In the genomic region with DNA sequence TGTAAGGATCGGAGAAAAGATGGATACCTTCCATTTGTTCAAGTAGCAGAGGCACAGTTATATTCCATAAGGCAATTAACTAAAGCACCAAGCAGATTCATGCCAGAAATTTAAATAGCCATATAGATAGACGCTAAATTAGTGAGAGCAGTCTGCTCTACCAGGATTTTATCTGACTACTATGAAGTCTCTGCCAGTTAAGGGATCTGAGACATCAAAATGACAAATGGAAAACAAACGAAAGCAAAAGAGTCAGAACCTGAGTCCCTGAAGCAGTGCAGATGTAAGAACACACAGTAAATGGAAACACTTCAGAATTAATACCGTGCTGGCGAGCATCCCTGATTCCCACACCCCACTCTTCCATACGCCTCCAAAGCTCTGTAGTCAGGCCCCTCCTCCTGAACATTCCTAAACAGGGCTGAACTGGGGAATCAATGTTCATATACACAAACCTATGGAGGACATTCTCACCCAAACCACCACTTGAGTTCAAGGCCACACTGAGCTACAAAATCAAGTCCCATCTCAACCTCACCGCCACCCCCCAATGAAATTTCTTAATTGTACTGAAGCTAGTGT, we compare ENCODE assay signal across 23 mouse cellular contexts. TPM values are rescaled to one million over a fixed set of nuclear protein-coding genes. Genes with fewer than 3 reads are reported as not detected.
A peak's percentile ranks its signal among the peaks of the same experiment; 100 is the strongest.
DNase-seq lines count a peak whose midpoint lies in the region; ATAC-seq and TF ChIP-seq lines count a peak whose summit lies in the region.
"Had no signal": no experiment of that assay in that cellular context is flagged by ENCODE, and none has a peak within 500 bp of the region (broad histone marks: within the 10 kb centered on the region; RNA-seq: fewer than 3 reads in every experiment).

No protein-coding gene starts in this region.

- no peak overlapping the region for H3K27ac ChIP-seq in forebrain, embryonic 14.5 days (ENCODE audit: low read depth, low read length)
- H3K27ac ChIP-seq in forebrain, embryonic 13.5 days = no peak overlapping the region
- H3K27ac ChIP-seq in stomach, embryonic 14.5 days (ENCODE audit: low read length) = no peak overlapping the region
- no peak overlapping the region for H3K27ac ChIP-seq in stomach, postnatal 0 days (replicated peaks)
- no peak overlapping the region for H3K27ac ChIP-seq in hindbrain, embryonic 12.5 days
- H3K27ac ChIP-seq: embryonic facial prominence, embryonic 12.5 days; hindbrain, postnatal 0 days; kidney, postnatal 0 days; neural tube, embryonic 13.5 days had no signal

- no peaks in the 10 kb centered on the region for H3K36me3 ChIP-seq in forebrain, embryonic 14.5 days (ENCODE audit: control insufficient read depth, insufficient read depth, low read length)
- H3K36me3 ChIP-seq in forebrain, embryonic 13.5 days (ENCODE audit: poor library complexity, severe bottlenecking) = no peaks in the 10 kb centered on the region
- H3K36me3 ChIP-seq in stomach, embryonic 14.5 days (ENCODE audit: control insufficient read depth, insufficient read depth, low read length) = no peaks in the 10 kb centered on the region
- no peaks in the 10 kb centered on the region for H3K36me3 ChIP-seq in stomach, postnatal 0 days (ENCODE audit: control insufficient read depth, insufficient read depth, low read length)
- H3K36me3 ChIP-seq in hindbrain, embryonic 12.5 days = no peaks in the 10 kb centered on the region
- H3K36me3 ChIP-seq: embryonic facial prominence, embryonic 12.5 days; neural tube, embryonic 13.5 days had no signal

- peak; percentile 54 for DNase-seq in forebrain, embryonic 14.5 days (ENCODE audit: low spot score)
- DNase-seq in stomach, postnatal 0 days (ENCODE audit: low spot score) = no peak
- DNase-seq in right cerebral cortex, adult 18-20 months = no peak
- no peak for DNase-seq in retina, postnatal 1 day
- DNase-seq: adrenal gland, postnatal 10 days; cerebellum, adult 18-20 months; heart, postnatal 4 days; kidney, adult 11 months; layer of hippocampus, postnatal 36 days had no signal

- no peak for TF ChIP-seq CTCF in stomach, postnatal 0 days (IDR thresholded peaks at IDR 0.05; ENCODE audit: low read depth)

- no peak for TF ChIP-seq EP300 in stomach, postnatal 0 days (optimal IDR thresholded peaks at IDR 0.05)

- no peaks in the 10 kb centered on the region for H3K9me3 ChIP-seq in forebrain, embryonic 14.5 days (replicated peaks; ENCODE audit: control insufficient read depth, low read length)
- no peaks in the 10 kb centered on the region for H3K9me3 ChIP-seq in forebrain, embryonic 13.5 days (replicated peaks)
- no peaks in the 10 kb centered on the region for H3K9me3 ChIP-seq in stomach, embryonic 14.5 days (ENCODE audit: control insufficient read depth, low read depth, low read length)
- no peaks in the 10 kb centered on the region for H3K9me3 ChIP-seq in stomach, postnatal 0 days (ENCODE audit: control insufficient read depth, low read length)
- no peaks in the 10 kb centered on the region for H3K9me3 ChIP-seq in hindbrain, embryonic 12.5 days (replicated peaks)
- H3K9me3 ChIP-seq: embryonic facial prominence, embryonic 12.5 days; neural tube, embryonic 13.5 days had no signal

- H3K27me3 ChIP-seq in forebrain, embryonic 14.5 days (replicated peaks; ENCODE audit: control insufficient read depth, insufficient read depth, low read length) = no peaks in the 10 kb centered on the region
- H3K27me3 ChIP-seq in forebrain, embryonic 13.5 days = no peaks in the 10 kb centered on the region
- H3K27me3 ChIP-seq in stomach, embryonic 14.5 days (ENCODE audit: control insufficient read depth, insufficient read depth, low read length) = no peaks in the 10 kb centered on the region
- no peaks in the 10 kb centered on the region for H3K27me3 ChIP-seq in stomach, postnatal 0 days (ENCODE audit: control insufficient read depth, insufficient read depth, low read length)
- no peaks in the 10 kb centered on the region for H3K27me3 ChIP-seq in hindbrain, embryonic 12.5 days
- H3K27me3 ChIP-seq: embryonic facial prominence, embryonic 12.5 days; neural tube, embryonic 13.5 days had no signal

- no peak overlapping the region for H3K4me2 ChIP-seq in forebrain, embryonic 14.5 days (ENCODE audit: low read length)
- no peak overlapping the region for H3K4me2 ChIP-seq in forebrain, embryonic 13.5 days
- no peak overlapping the region for H3K4me2 ChIP-seq in stomach, embryonic 14.5 days (replicated peaks; ENCODE audit: low read depth, low read length)
- no peak overlapping the region for H3K4me2 ChIP-seq in stomach, postnatal 0 days (replicated peaks; ENCODE audit: low read depth)
- no peak overlapping the region for H3K4me2 ChIP-seq in hindbrain, embryonic 12.5 days (replicated peaks)
- H3K4me2 ChIP-seq: embryonic facial prominence, embryonic 12.5 days; neural tube, embryonic 13.5 days had no signal

- WGBS in forebrain, embryonic 14.5 days = 63% methylated on average over 7 of the region's 7 CpGs
- 67% methylated on average over 7 of the region's 7 CpGs for WGBS in forebrain, embryonic 13.5 days
- WGBS in stomach, embryonic 14.5 days = 41% methylated on average over 7 of the region's 7 CpGs
- WGBS in stomach, postnatal 0 days = 39% methylated on average over 7 of the region's 7 CpGs
- WGBS in hindbrain, embryonic 12.5 days = 83% methylated on average over 7 of the region's 7 CpGs

- H3K9ac ChIP-seq in forebrain, embryonic 14.5 days (ENCODE audit: low read length) = no peak overlapping the region
- H3K9ac ChIP-seq in forebrain, embryonic 13.5 days = no peak overlapping the region
- H3K9ac ChIP-seq in stomach, embryonic 14.5 days (replicated peaks; ENCODE audit: low read depth, low read length) = no peak overlapping the region
- H3K9ac ChIP-seq in stomach, postnatal 0 days (ENCODE audit: low read length) = no peak overlapping the region
- H3K9ac ChIP-seq in hindbrain, embryonic 12.5 days = no peak overlapping the region
- H3K9ac ChIP-seq: embryonic facial prominence, embryonic 12.5 days; neural tube, embryonic 13.5 days had no signal

- ATAC-seq in forebrain, embryonic 14.5 days = peak; percentile 52; the same call in 1 of the 2 replicates
- no peak for ATAC-seq in forebrain, embryonic 13.5 days
- peak; percentile 63; the same call in 1 of the 2 replicates for ATAC-seq in stomach, embryonic 14.5 days (ENCODE audit: insufficient number of reproducible peaks, insufficient read depth, low FRiP score, low read depth)
- no peak for ATAC-seq in stomach, postnatal 0 days (ENCODE audit: low FRiP score, low TSS enrichment)
- 0 out of 2 replicates have a peak, but pooled peaks have one; percentile 21 for ATAC-seq in megakaryocyte-erythroid progenitor cell, adult 5-6 weeks (replicated peaks; ENCODE audit: low FRiP score, low TSS enrichment, poor library complexity, severe bottlenecking)
- no peak for ATAC-seq in hindbrain, embryonic 12.5 days (ENCODE audit: low FRiP score)
- ATAC-seq: hindbrain, postnatal 0 days had no signal

- no peak overlapping the region for H3K4me3 ChIP-seq in forebrain, embryonic 14.5 days (ENCODE audit: low read depth, low read length)
- H3K4me3 ChIP-seq in forebrain, embryonic 13.5 days = no peak overlapping the region
- no peak overlapping the region for H3K4me3 ChIP-seq in stomach, embryonic 14.5 days (ENCODE audit: low read depth, low read length)
- no peak overlapping the region for H3K4me3 ChIP-seq in stomach, postnatal 0 days (ENCODE audit: low read depth, low read length)
- no peak overlapping the region for H3K4me3 ChIP-seq in hindbrain, embryonic 12.5 days
- H3K4me3 ChIP-seq: embryonic facial prominence, embryonic 12.5 days; neural tube, embryonic 13.5 days had no signal

- H3K4me1 ChIP-seq in forebrain, embryonic 14.5 days (ENCODE audit: control insufficient read depth, insufficient read depth, low read length) = no peaks in the 10 kb centered on the region
- H3K4me1 ChIP-seq in forebrain, embryonic 13.5 days = no peaks in the 10 kb centered on the region
- H3K4me1 ChIP-seq in stomach, embryonic 14.5 days (ENCODE audit: control insufficient read depth, insufficient read depth, low read length) = no peaks in the 10 kb centered on the region
- no peaks in the 10 kb centered on the region for H3K4me1 ChIP-seq in stomach, postnatal 0 days (replicated peaks; ENCODE audit: control insufficient read depth, insufficient read depth)
- H3K4me1 ChIP-seq in hindbrain, embryonic 12.5 days = no peaks in the 10 kb centered on the region
- H3K4me1 ChIP-seq: embryonic facial prominence, embryonic 12.5 days; neural tube, embryonic 13.5 days had no signal

RNA-seq across cellular contexts. Expression of a gene that starts 17.7 kb away (rescaled TPM):
- 0.24 TPM in 1 of 2 replicates, not detected in the other for polyA plus RNA-seq in forebrain, embryonic 14.5 days (2014; fragmentation: Nextera tagmentation; extraction: Ambion mirVana)
- polyA plus RNA-seq in forebrain, embryonic 13.5 days (2015; fragmentation: Nextera tagmentation; extraction: Ambion mirVana) = 0.18 and 0.29 TPM in 2 replicates
- 0.27 and 0.71 TPM in 2 replicates for polyA plus RNA-seq in stomach, embryonic 14.5 days (2014; fragmentation: Nextera tagmentation; extraction: Ambion mirVana)
- polyA plus RNA-seq in stomach, postnatal 0 days (2015; fragmentation: Nextera tagmentation; extraction: Ambion mirVana) = 0.08 TPM in 1 of 2 replicates, not detected in the other
- not detected in 2 replicates for total RNA-seq in megakaryocyte-erythroid progenitor cell, adult 5-6 weeks (2014; fragmentation: Nextera tagmentation)
- total RNA-seq in megakaryocyte-erythroid progenitor cell, adult 5-6 weeks (2017) = not detected in 2 replicates
- polyA plus RNA-seq in hindbrain, embryonic 12.5 days (2016; fragmentation: Nextera tagmentation; extraction: Ambion mirVana) = not detected in 2 replicates
- total RNA-seq: adrenal gland, postnatal 10 days; gastrocnemius, adult 18-20 months; granulocyte monocyte progenitor cell, adult 5-6 weeks; heart, postnatal 4 days; layer of hippocampus, adult 18-20 months; layer of hippocampus, postnatal 36 days; left cerebral cortex, postnatal 36 days; liver, adult 2 months had no signal
- polyA plus RNA-seq: embryonic facial prominence, embryonic 12.5 days; heart, embryonic 14.5 days; kidney, postnatal 0 days; liver, adult 2 months had no signal

RNA-seq across cellular contexts. Expression of a gene that starts 39.1 kb away (rescaled TPM):
- polyA plus RNA-seq in forebrain, embryonic 14.5 days (2014; fragmentation: Nextera tagmentation; extraction: Ambion mirVana) = 7.1 and 8.6 TPM in 2 replicates
- 12.5 and 13.4 TPM in 2 replicates for polyA plus RNA-seq in forebrain, embryonic 13.5 days (2015; fragmentation: Nextera tagmentation; extraction: Ambion mirVana)
- polyA plus RNA-seq in stomach, embryonic 14.5 days (2014; fragmentation: Nextera tagmentation; extraction: Ambion mirVana) = 51.4 and 60.1 TPM in 2 replicates
- 37.2 and 41.0 TPM in 2 replicates for polyA plus RNA-seq in stomach, postnatal 0 days (2015; fragmentation: Nextera tagmentation; extraction: Ambion mirVana)
- 79.8 and 102 TPM in 2 replicates for total RNA-seq in megakaryocyte-erythroid progenitor cell, adult 5-6 weeks (2014; fragmentation: Nextera tagmentation)
- total RNA-seq in megakaryocyte-erythroid progenitor cell, adult 5-6 weeks (2017) = 103 and 137 TPM in 2 replicates
- polyA plus RNA-seq in hindbrain, embryonic 12.5 days (2016; fragmentation: Nextera tagmentation; extraction: Ambion mirVana) = 20.8 and 21.8 TPM in 2 replicates

Comparison
In these comparisons a context has a peak if more than half of its experiments do, and no peak if none do; other contexts are left out.
1. ATAC-seq: peak in forebrain, embryonic 14.5 days (single experiment), stomach, embryonic 14.5 days (single experiment) and megakaryocyte-erythroid progenitor cell, adult 5-6 weeks (single experiment); none in forebrain, embryonic 13.5 days (single experiment), stomach, postnatal 0 days (single experiment) and hindbrain, embryonic 12.5 days (single experiment).